Mouse (Mus musculus): ENCODE measurements around the gene Rab31. TPM values are rescaled to one million over a fixed set of nuclear protein-coding genes. Genes with fewer than 3 reads are reported as not detected.

Gene Rab31
- polyA plus RNA-seq, 1 experiment from 2014 or later: 36.7 TPM

DNA sequence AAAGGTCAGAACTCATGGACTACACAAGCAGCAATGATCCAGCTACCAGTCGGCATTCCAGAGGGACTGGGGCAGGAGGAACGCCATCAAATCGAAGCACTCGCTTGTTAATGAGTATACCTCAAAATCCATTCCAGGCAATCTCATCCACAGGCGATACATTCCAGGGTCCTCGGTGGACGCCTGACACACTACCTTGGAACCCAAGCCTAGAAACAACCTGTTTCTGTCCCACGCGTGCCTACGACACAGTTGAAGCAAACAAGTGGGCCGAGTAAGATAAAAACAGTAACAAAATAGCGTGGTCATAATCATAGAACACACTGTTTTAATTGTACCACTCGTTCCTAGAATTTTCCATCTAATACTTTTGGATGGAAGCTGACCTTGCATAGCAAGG, 75.6 kb downstream of the Rab31 start:
- Histone ChIP-seq H3K9me3 (no peaks in the 10 kb centered on the region), H3K27me3 (no peaks in the 10 kb centered on the region), H3K4me1 (peaks cover 7% of the 10 kb centered on the region), H3K4me3 (no peak overlapping the region), H3K27ac (no peak overlapping the region), H3K9ac (no peak overlapping the region), H3K4me2 (no peak overlapping the region), H3K36me3 (no peaks in the 10 kb centered on the region)
- no peak for ATAC-seq (ENCODE audit: borderline replicate concordance, extremely low read depth, low FRiP score, low TSS enrichment)
- WGBS: 92% methylated on average over 13 of the region's 13 CpGs

DNA sequence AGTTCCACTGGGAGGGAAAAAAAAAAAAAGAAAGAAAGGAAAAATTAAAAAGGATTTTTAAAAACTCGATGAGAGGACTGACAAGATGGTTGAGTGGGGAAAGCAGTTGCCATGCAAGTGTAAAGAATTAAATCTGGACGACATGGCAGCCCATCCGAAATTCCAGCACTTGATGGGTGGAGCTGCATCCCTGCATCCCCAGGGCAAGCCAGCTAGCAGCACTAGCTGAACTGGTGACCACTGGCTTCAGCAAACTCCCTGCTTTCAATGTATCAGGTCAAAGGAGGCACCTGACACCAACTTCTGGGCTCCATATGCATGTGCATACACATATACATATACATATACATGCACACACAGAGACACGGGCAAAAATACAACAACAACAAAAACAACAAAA, 80.3 kb downstream of the Rab31 start:
- H3K9ac ChIP-seq: no peak overlapping the region
- H3K9me3 ChIP-seq: no peaks in the 10 kb centered on the region
- no peak for ATAC-seq (ENCODE audit: borderline replicate concordance, extremely low read depth, low FRiP score, low TSS enrichment)
- H3K4me2 ChIP-seq: no peak overlapping the region
- H3K4me3 ChIP-seq: no peak overlapping the region
- no peaks in the 10 kb centered on the region for H3K36me3 ChIP-seq
- H3K27ac ChIP-seq: no peak overlapping the region
- H3K27me3 ChIP-seq: no peaks in the 10 kb centered on the region
- 80% methylated on average over 4 of the region's 4 CpGs for WGBS
- H3K4me1 ChIP-seq: no peaks in the 10 kb centered on the region

DNA sequence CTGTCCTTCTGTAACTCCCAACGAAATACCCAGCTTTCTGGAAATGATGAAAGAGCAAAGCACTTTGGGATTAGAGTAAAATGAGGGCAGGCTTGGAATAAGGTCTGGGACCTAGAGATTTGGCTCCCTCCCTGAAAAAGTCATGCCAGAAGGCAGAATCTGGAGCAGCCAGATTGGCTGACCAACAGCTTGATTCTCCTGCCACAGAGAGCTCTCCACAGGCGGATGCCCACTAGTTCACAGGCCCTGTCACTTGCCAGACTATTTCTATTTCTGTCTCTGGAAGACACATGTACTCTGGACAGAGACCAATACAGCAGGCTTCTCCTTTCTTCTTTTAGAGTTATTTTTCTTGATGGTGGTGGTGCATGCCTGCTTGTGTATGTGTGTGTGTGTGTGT, 88.8 kb downstream of the Rab31 start:
- H3K27ac ChIP-seq: no peak overlapping the region
- H3K36me3 ChIP-seq: no peaks in the 10 kb centered on the region
- H3K9me3 ChIP-seq: no peaks in the 10 kb centered on the region
- H3K27me3 ChIP-seq: no peaks in the 10 kb centered on the region
- H3K4me1 ChIP-seq: no peaks in the 10 kb centered on the region
- H3K4me2 ChIP-seq: no peak overlapping the region
- no peak overlapping the region for H3K9ac ChIP-seq
- WGBS: 72% methylated on average over 2 of the region's 2 CpGs
- H3K4me3 ChIP-seq: no peak overlapping the region
- no peak for ATAC-seq (ENCODE audit: borderline replicate concordance, extremely low read depth, low FRiP score, low TSS enrichment)

DNA sequence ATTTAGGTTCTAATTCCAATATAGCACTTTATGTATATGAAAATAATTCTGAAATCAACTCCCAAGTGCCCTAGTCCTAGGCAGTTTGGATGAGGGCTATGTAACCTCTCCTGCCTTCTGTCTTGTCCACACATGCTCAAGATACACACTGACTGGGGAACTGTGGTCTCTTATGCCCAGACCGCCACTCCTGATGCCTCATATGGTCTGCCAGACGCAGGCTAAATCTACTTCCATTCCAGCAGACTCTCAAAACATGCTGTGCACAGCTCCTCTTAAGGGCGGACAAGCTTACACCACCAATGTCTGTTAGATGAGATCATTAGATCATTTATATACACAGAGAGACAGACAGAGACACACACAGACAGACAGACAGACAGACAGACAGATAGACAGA, 89.2 kb downstream of the Rab31 start:
- Histone ChIP-seq H3K9ac (no peak overlapping the region), H3K4me3 (no peak overlapping the region), H3K27ac (no peak overlapping the region), H3K4me2 (no peak overlapping the region), H3K36me3 (no peaks in the 10 kb centered on the region), H3K4me1 (no peaks in the 10 kb centered on the region), H3K27me3 (no peaks in the 10 kb centered on the region), H3K9me3 (no peaks in the 10 kb centered on the region)
- no peak for ATAC-seq (ENCODE audit: borderline replicate concordance, extremely low read depth, low FRiP score, low TSS enrichment)
- 85% methylated on average over 3 of the region's 3 CpGs for WGBS

DNA sequence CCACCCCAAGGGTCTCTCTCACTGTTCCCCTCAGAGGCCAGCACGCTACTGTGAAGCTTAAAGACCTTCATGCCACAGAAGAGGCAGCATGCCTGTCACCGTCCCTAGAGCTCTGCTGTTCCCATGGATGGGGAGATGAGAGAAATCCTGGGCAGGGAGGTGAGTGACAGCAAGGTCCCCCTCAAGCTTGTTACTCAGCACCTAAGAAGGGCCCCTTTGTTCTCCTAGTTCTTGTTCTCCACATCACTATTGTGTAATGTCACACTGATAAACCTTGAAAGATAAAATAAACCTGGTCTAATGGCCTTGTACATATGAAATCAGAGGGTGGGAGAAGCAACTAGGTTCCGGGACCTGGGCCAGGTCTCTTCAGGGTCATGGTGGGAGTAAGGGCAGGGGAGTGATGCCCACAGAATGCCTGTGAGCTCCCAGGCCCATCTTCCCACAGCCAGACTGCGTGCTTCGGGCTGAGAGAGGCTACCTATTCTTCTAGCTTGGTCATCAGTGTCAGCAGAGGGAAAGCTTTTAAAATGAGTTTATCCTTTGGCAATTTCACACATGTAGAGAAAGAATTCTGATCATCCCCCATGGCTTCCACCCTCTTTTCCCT, 90.4 kb downstream of the Rab31 start:
- Histone ChIP-seq H3K27ac (no peak overlapping the region), H3K9ac (no peak overlapping the region), H3K9me3 (no peaks in the 10 kb centered on the region), H3K4me1 (no peaks in the 10 kb centered on the region), H3K4me2 (no peak overlapping the region), H3K36me3 (no peaks in the 10 kb centered on the region), H3K27me3 (no peaks in the 10 kb centered on the region), H3K4me3 (no peak overlapping the region)
- WGBS: 74% methylated on average over 5 of the region's 5 CpGs
- ATAC-seq (ENCODE audit: borderline replicate concordance, extremely low read depth, low FRiP score, low TSS enrichment): no peak

DNA sequence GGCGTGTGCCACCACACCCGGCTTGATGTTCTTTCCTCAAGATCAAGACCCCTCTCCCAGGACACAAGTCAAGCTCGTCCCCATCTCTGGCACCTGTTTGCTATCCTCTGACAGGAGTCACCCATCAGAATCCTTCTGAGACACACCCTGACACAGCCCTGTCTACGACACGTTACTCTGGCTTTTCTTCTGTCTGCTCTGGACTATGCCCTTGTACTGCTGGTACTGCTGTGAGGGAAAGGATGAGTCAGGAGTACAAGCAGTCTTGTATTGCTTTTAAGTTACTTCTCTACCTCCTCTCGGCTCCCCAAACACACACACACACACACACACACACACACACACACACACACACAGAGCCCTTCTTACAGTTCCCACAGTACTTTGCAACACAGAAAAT, 91.0 kb downstream of the Rab31 start:
- Histone ChIP-seq H3K27ac (no peak overlapping the region), H3K4me2 (no peak overlapping the region), H3K36me3 (no peaks in the 10 kb centered on the region), H3K4me1 (no peaks in the 10 kb centered on the region), H3K27me3 (no peaks in the 10 kb centered on the region), H3K9ac (no peak overlapping the region), H3K4me3 (no peak overlapping the region), H3K9me3 (no peaks in the 10 kb centered on the region)
- ATAC-seq (ENCODE audit: borderline replicate concordance, extremely low read depth, low FRiP score, low TSS enrichment): no peak
- 71% methylated on average over 6 of the region's 6 CpGs for WGBS

DNA sequence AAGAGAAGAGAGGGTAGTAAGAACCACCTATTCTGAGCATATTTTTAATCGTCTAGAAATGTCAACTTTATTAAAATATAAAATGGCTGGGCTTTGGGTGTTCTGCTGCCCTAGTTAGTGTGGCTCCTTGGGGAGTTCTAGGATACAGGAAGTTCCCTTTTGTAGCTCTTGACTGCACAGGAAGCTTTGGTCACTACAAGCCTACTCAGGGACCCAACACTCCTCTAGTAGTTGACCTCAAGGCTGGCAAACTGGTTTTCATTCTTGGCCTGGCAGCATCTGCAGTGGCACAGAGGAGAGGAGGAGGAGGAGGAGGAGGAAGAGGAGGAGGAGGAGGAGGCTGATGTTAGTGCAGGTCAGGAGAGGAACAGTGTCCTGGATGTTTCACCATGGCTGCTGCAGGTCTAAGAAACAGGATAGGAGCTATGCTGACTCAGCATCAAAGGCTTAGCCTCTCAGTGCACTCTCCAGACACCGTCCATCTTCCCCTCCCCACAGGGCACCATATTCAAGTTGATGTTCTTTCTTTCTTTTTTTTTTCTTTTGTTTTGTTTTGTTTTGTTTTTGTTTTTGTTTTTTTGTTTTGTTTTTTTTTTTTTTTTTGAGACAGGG, 91.6 kb downstream of the Rab31 start:
- ATAC-seq (ENCODE audit: borderline replicate concordance, extremely low read depth, low FRiP score, low TSS enrichment): no peak
- no peak overlapping the region for H3K4me3 ChIP-seq
- H3K9me3 ChIP-seq: no peaks in the 10 kb centered on the region
- H3K36me3 ChIP-seq: no peaks in the 10 kb centered on the region
- no peak overlapping the region for H3K27ac ChIP-seq
- no peak overlapping the region for H3K9ac ChIP-seq
- H3K4me2 ChIP-seq: no peak overlapping the region
- H3K4me1 ChIP-seq: no peaks in the 10 kb centered on the region
- WGBS: 70% methylated on average over 2 of the region's 2 CpGs
- H3K27me3 ChIP-seq: no peaks in the 10 kb centered on the region

DNA sequence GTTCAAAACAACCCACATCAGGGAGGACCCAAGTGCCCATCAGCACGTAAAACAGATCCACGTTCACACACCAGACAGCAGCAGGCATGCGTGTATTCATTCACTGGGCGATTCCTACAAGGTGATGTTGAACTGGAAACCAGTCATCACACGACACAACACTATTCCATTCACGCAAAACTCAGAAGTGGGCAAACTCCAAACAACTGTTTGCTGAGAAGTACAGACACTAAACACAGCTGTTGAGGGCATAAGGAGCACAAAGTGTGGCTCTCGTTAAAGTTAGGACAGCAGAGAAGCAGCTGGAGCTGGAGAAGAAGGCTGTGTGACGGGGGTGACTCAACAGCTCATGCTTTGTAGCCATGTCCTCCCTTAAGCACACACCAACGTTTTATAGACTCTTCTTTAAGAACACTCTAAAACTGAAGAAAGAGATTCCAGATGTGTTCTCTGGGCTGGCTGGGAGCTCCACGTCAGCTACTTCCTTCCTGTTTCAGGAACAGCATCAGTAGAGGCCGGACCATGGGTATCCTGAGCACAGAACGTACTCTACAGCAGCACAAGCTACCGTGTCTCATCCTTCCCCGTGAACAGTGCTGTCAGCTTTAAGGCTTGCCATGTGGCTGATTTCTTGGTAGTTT, 92.6 kb downstream of the Rab31 start:
- ATAC-seq (ENCODE audit: borderline replicate concordance, extremely low read depth, low FRiP score, low TSS enrichment): no peak
- no peaks in the 10 kb centered on the region for H3K9me3 ChIP-seq
- no peaks in the 10 kb centered on the region for H3K4me1 ChIP-seq
- no peak overlapping the region for H3K4me3 ChIP-seq
- H3K4me2 ChIP-seq: no peak overlapping the region
- H3K27ac ChIP-seq: no peak overlapping the region
- no peak overlapping the region for H3K9ac ChIP-seq
- 67% methylated on average over 14 of the region's 14 CpGs for WGBS
- H3K27me3 ChIP-seq: no peaks in the 10 kb centered on the region
- H3K36me3 ChIP-seq: no peaks in the 10 kb centered on the region

DNA sequence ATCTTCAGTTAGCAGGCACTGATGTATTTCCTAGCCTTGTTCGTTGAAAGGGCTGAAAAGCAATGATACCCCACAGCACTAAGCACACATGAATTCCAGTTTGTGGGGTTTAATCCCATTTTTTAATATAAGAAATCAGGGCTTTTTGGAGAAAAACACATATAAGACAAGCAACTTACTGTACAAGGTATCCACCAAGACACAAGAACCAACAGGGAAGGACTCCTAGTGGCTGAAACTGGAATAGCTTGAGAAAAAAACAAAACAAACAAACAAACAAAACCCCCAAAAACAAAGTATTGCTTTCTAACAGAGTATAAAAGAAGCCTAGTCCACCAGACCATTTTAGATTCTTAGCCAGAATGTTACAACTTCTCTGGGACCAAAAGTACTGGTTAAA, 94.8 kb downstream of the Rab31 start:
- no peak overlapping the region for H3K4me2 ChIP-seq
- H3K36me3 ChIP-seq: no peaks in the 10 kb centered on the region

DNA sequence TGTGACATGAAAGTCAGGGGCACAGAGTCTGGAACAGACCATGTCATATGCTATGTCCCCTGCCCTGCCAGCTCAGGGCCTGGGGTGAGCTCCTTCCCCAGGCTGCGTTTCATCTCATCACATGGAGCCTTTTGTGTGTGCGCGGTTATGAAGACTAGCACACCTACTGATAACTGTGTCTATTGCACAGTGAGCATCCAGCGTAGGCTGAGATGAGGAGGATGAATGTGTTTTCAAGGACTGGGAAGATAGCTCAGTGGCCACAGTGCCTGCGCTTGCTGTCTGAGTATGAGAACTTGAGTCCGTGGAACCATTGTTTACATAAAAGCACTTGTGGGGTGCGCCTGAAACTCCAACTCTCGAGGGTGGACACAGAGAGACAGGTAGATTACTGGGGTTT, 96.0 kb downstream of the Rab31 start:
- Histone ChIP-seq H3K4me3 (no peak overlapping the region), H3K27ac (no peak overlapping the region), H3K9me3 (no peaks in the 10 kb centered on the region), H3K36me3 (no peaks in the 10 kb centered on the region), H3K4me2 (no peak overlapping the region), H3K4me1 (no peaks in the 10 kb centered on the region), H3K9ac (no peak overlapping the region), H3K27me3 (no peaks in the 10 kb centered on the region)
- no peak for ATAC-seq (ENCODE audit: borderline replicate concordance, extremely low read depth, low FRiP score, low TSS enrichment)
- 74% methylated on average over 8 of the region's 8 CpGs for WGBS

More for the DNA sequence above, 94.8 kb downstream of the Rab31 start:
- H3K4me3 ChIP-seq: no peak overlapping the region
- 94% methylated on average over 1 of the region's 1 CpGs for WGBS
- no peak for ATAC-seq (ENCODE audit: borderline replicate concordance, extremely low read depth, low FRiP score, low TSS enrichment)
- no peaks in the 10 kb centered on the region for H3K9me3 ChIP-seq
- no peak overlapping the region for H3K27ac ChIP-seq
- no peaks in the 10 kb centered on the region for H3K4me1 ChIP-seq
- H3K9ac ChIP-seq: no peak overlapping the region
- H3K27me3 ChIP-seq: no peaks in the 10 kb centered on the region

DNA sequence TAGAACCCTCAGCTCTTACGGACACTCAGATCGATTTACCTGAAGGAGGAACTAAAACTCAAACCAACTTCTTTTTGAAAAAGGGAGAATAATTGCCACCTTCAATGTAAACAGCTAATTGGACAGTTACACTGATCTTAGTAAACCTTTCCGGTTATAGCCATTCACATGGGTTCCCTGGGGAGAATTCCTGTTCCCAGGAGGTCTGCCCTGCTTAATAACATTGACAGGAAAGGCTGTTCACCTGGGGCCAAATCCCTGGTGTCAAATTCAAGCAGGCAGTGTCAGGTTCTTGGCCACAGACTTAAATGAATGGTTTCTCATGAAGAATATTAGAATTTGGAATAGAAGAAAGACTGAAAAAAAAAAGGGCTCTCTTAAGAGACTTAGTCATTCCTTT, 96.6 kb downstream of the Rab31 start:
- no peak overlapping the region for H3K4me3 ChIP-seq
- no peaks in the 10 kb centered on the region for H3K27me3 ChIP-seq
- H3K9ac ChIP-seq: no peak overlapping the region
- ATAC-seq (ENCODE audit: borderline replicate concordance, extremely low read depth, low FRiP score, low TSS enrichment): no peak
- no peak overlapping the region for H3K27ac ChIP-seq
- no peaks in the 10 kb centered on the region for H3K9me3 ChIP-seq
- H3K36me3 ChIP-seq: no peaks in the 10 kb centered on the region
- 85% methylated on average over 3 of the region's 3 CpGs for WGBS
- H3K4me2 ChIP-seq: no peak overlapping the region
- no peaks in the 10 kb centered on the region for H3K4me1 ChIP-seq

DNA sequence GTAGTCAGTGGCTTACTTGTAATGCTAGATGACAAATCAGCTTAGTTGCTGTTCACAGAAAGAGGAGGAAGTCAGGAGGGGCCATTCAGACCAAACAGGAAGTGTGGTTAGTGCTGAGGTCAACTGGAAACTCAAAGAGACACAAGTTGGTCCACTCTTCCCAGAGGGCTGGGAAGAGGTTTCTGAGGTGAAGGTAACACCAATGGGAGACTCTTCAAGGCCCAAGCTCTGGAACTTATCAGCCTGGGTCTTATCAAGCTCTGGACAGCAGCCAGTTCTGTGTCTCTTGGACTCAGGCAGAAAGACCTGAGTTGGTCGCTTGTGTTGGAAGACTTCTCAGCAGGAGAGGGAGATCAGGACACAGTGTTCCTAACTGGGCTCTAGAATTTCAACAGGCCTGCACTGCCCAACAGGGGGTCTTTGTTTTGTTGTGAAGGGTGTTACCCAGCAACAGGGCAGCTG, 97.8 kb downstream of the Rab31 start:
- no peak overlapping the region for H3K27ac ChIP-seq
- WGBS: 57% methylated on average over 1 of the region's 1 CpGs

More for the DNA sequence above, 97.8 kb downstream of the Rab31 start:
- H3K36me3 ChIP-seq: no peaks in the 10 kb centered on the region
- no peaks in the 10 kb centered on the region for H3K27me3 ChIP-seq
- H3K9ac ChIP-seq: no peak overlapping the region
- no peak for ATAC-seq (ENCODE audit: borderline replicate concordance, extremely low read depth, low FRiP score, low TSS enrichment)
- no peak overlapping the region for H3K4me2 ChIP-seq
- H3K4me1 ChIP-seq: no peaks in the 10 kb centered on the region
- no peak overlapping the region for H3K4me3 ChIP-seq
- no peaks in the 10 kb centered on the region for H3K9me3 ChIP-seq

Data from lung, embryonic 15.5 days (tissue).